Mouse (Mus musculus): Measurements from ENCODE around the gene Chfr. TPM values are rescaled to one million over a fixed set of nuclear protein-coding genes. Genes with fewer than 3 reads are reported as not detected.

The Chfr gene
- polyA plus RNA-seq, 1 experiment from 2014 or later: 11.6 TPM

GRCm38 (mm10) chr5:110102853-110103625 lies 32.6 kb upstream of the Chfr start:
- Histone ChIP-seq H3K27me3 (ENCODE audit: insufficient read depth, low read length) (no peaks in the 10 kb centered on the region; the same call in 1 of the 2 replicates), H3K4me2 (ENCODE audit: low read depth, low read length) (no peak overlapping the region), H3K9me3 (ENCODE audit: low read length) (no peaks in the 10 kb centered on the region), H3K4me1 (ENCODE audit: insufficient read depth) (peaks cover 26% of the 10 kb centered on the region), H3K27ac (ENCODE audit: low read depth) (no peak overlapping the region), H3K4me3 (ENCODE audit: low read depth, low read length) (no peak overlapping the region), H3K9ac (replicated peaks) (no peak overlapping the region), H3K36me3 (replicated peaks; ENCODE audit: insufficient read depth, low read length) (peaks cover 32% of the 10 kb centered on the region)
- DNase-seq (no peak), ATAC-seq (no peak)
- TF ChIP-seq EP300 (IDR thresholded peaks at IDR 0.05; ENCODE audit: low read depth): no peak
- TF ChIP-seq CTCF (IDR thresholded peaks at IDR 0.05; ENCODE audit: low read depth): no peak
- WGBS (ENCODE audit: insufficient replicate concordance): 86% methylated on average over 19 of the region's 19 CpGs

- ATAC-seq: no peak
- DNase-seq: no peak
- 92% methylated on average over 27 of the region's 27 CpGs for WGBS (ENCODE audit: insufficient replicate concordance)
- Histone ChIP-seq H3K27ac (ENCODE audit: low read depth) (no peak overlapping the region), H3K36me3 (replicated peaks; ENCODE audit: insufficient read depth, low read length) (peaks cover 32% of the 10 kb centered on the region), H3K27me3 (ENCODE audit: insufficient read depth, low read length) (no peaks in the 10 kb centered on the region; the same call in 1 of the 2 replicates), H3K4me2 (ENCODE audit: low read depth, low read length) (no peak overlapping the region), H3K9ac (replicated peaks) (no peak overlapping the region), H3K4me3 (ENCODE audit: low read depth, low read length) (no peak overlapping the region), H3K4me1 (ENCODE audit: insufficient read depth) (peaks cover 32% of the 10 kb centered on the region), H3K9me3 (ENCODE audit: low read length) (no peaks in the 10 kb centered on the region)
- TF ChIP-seq CTCF (IDR thresholded peaks at IDR 0.05; ENCODE audit: low read depth) (no peak), EP300 (IDR thresholded peaks at IDR 0.05; ENCODE audit: low read depth) (no peak)
Measured at GRCm38 (mm10) chr5:110103901-110104615, 31.6 kb upstream of the Chfr start.

GRCm38 (mm10) chr5:110104616-110105380 lies 30.8 kb upstream of the Chfr start:
- WGBS (ENCODE audit: insufficient replicate concordance): 91% methylated on average over 36 of the region's 36 CpGs
- no peak overlapping the region for H3K27ac ChIP-seq (ENCODE audit: low read depth)
- no peak for DNase-seq
- no peaks in the 10 kb centered on the region for H3K9me3 ChIP-seq (ENCODE audit: low read length)
- no peak for ATAC-seq
- no peak overlapping the region for H3K9ac ChIP-seq (replicated peaks)
- H3K4me2 ChIP-seq (ENCODE audit: low read depth, low read length): no peak overlapping the region
- no peak for TF ChIP-seq CTCF (IDR thresholded peaks at IDR 0.05; ENCODE audit: low read depth)
- TF ChIP-seq EP300 (IDR thresholded peaks at IDR 0.05; ENCODE audit: low read depth): no peak
- no peaks in the 10 kb centered on the region; the same call in 1 of the 2 replicates for H3K27me3 ChIP-seq (ENCODE audit: insufficient read depth, low read length)
- H3K36me3 ChIP-seq (replicated peaks; ENCODE audit: insufficient read depth, low read length): peaks cover 32% of the 10 kb centered on the region
- no peak overlapping the region for H3K4me3 ChIP-seq (ENCODE audit: low read depth, low read length)
- H3K4me1 ChIP-seq (ENCODE audit: insufficient read depth): peaks cover 34% of the 10 kb centered on the region

GRCm38 (mm10) chr5:110106140-110106871 lies 29.3 kb upstream of the Chfr start:
- Histone ChIP-seq H3K9ac (replicated peaks) (no peak overlapping the region), H3K4me2 (ENCODE audit: low read depth, low read length) (peak overlapping the region; percentile 87), H3K4me1 (ENCODE audit: insufficient read depth) (peaks cover 30% of the 10 kb centered on the region), H3K4me3 (ENCODE audit: low read depth, low read length) (peak overlapping the region; percentile 78), H3K9me3 (ENCODE audit: low read length) (no peaks in the 10 kb centered on the region), H3K27ac (ENCODE audit: low read depth) (no peak overlapping the region), H3K36me3 (replicated peaks; ENCODE audit: insufficient read depth, low read length) (peaks cover 32% of the 10 kb centered on the region), H3K27me3 (ENCODE audit: insufficient read depth, low read length) (no peaks in the 10 kb centered on the region; the same call in 1 of the 2 replicates)
- no peak for DNase-seq
- 92% methylated on average over 26 of the region's 26 CpGs for WGBS (ENCODE audit: insufficient replicate concordance)
- no peak for TF ChIP-seq EP300 (IDR thresholded peaks at IDR 0.05; ENCODE audit: low read depth)
- no peak for TF ChIP-seq CTCF (IDR thresholded peaks at IDR 0.05; ENCODE audit: low read depth)
- no peak for ATAC-seq

- 24% methylated on average over 36 of the region's 41 CpGs for WGBS (ENCODE audit: insufficient replicate concordance)
- H3K27me3 ChIP-seq (ENCODE audit: insufficient read depth, low read length): no peaks in the 10 kb centered on the region
- H3K9me3 ChIP-seq (ENCODE audit: low read length): no peaks in the 10 kb centered on the region
- peaks cover 23% of the 10 kb centered on the region for H3K4me1 ChIP-seq (ENCODE audit: insufficient read depth)
- DNase-seq: no peak
- peak overlapping the region; percentile 77 for H3K9ac ChIP-seq (replicated peaks)
- H3K27ac ChIP-seq (ENCODE audit: low read depth): peak overlapping the region; percentile 98
- peak overlapping the region; percentile 78 for H3K4me3 ChIP-seq (ENCODE audit: low read depth, low read length)
- H3K4me2 ChIP-seq (ENCODE audit: low read depth, low read length): peak overlapping the region; percentile 87
- TF ChIP-seq EP300 (IDR thresholded peaks at IDR 0.05; ENCODE audit: low read depth): no peak
- TF ChIP-seq CTCF (IDR thresholded peaks at IDR 0.05; ENCODE audit: low read depth): no peak
- peaks cover 32% of the 10 kb centered on the region for H3K36me3 ChIP-seq (replicated peaks; ENCODE audit: insufficient read depth, low read length)
- ATAC-seq: no peak
Measured at GRCm38 (mm10) chr5:110106901-110107564, 28.6 kb upstream of the Chfr start.
